8 mouse cellular contexts compared by ENCODE assay signal in genomic region chr7:112743621-112744395, GRCm38 (mm10).
A peak's percentile ranks its signal among the peaks of the same experiment; 100 is the strongest.
DNase-seq lines count a peak whose midpoint lies in the region; ATAC-seq lines count a peak whose summit lies in the region.

No protein-coding gene starts in this region.

- no peaks in the 10 kb centered on the region for H3K27me3 ChIP-seq in embryonic facial prominence, embryonic 14.5 days (replicated peaks; ENCODE audit: control insufficient read depth, insufficient read depth, low read length)
- no peaks in the 10 kb centered on the region for H3K27me3 ChIP-seq in heart, embryonic 16.5 days (ENCODE audit: control insufficient read depth, insufficient read depth, low read length)
- H3K27me3 ChIP-seq in midbrain, embryonic 16.5 days (ENCODE audit: control insufficient read depth, insufficient read depth, low read depth, low read length) = no peaks in the 10 kb centered on the region

- H3K9ac ChIP-seq in embryonic facial prominence, embryonic 14.5 days (ENCODE audit: low read depth, low read length) = 0 out of 2 replicates have a peak overlapping the region, but pooled peaks have one; percentile 38
- peak overlapping the region; percentile 66 for H3K9ac ChIP-seq in heart, embryonic 16.5 days (ENCODE audit: low read length)
- H3K9ac ChIP-seq in midbrain, embryonic 16.5 days (ENCODE audit: low read depth, low read length) = no peak overlapping the region

- H3K4me2 ChIP-seq in embryonic facial prominence, embryonic 14.5 days (ENCODE audit: low read depth, low read length) = peak overlapping the region; percentile 45
- H3K4me2 ChIP-seq in heart, embryonic 16.5 days (ENCODE audit: low read depth, low read length) = peak overlapping the region; percentile 47
- H3K4me2 ChIP-seq in midbrain, embryonic 16.5 days (ENCODE audit: low read length) = peak overlapping the region; percentile 17; the same call in 1 of the 2 replicates

- H3K27ac ChIP-seq in embryonic facial prominence, embryonic 14.5 days (replicated peaks; ENCODE audit: low read depth, low read length) = peak overlapping the region; percentile 76
- peak overlapping the region; percentile 88 for H3K27ac ChIP-seq in heart, embryonic 16.5 days (ENCODE audit: low read length)
- H3K27ac ChIP-seq in midbrain, embryonic 16.5 days (ENCODE audit: low read length) = peak overlapping the region; percentile 40

- H3K9me3 ChIP-seq in embryonic facial prominence, embryonic 14.5 days (ENCODE audit: control insufficient read depth, low read length) = no peaks in the 10 kb centered on the region
- no peaks in the 10 kb centered on the region for H3K9me3 ChIP-seq in heart, embryonic 16.5 days (replicated peaks; ENCODE audit: control insufficient read depth, low read length)
- no peaks in the 10 kb centered on the region for H3K9me3 ChIP-seq in midbrain, embryonic 16.5 days (replicated peaks; ENCODE audit: control insufficient read depth, low read length, poor library complexity, severe bottlenecking)

- H3K36me3 ChIP-seq in embryonic facial prominence, embryonic 14.5 days (ENCODE audit: control insufficient read depth, insufficient read depth, low read length) = no peaks in the 10 kb centered on the region
- H3K36me3 ChIP-seq in heart, embryonic 16.5 days (ENCODE audit: control insufficient read depth, insufficient read depth) = no peaks in the 10 kb centered on the region
- H3K36me3 ChIP-seq in midbrain, embryonic 16.5 days (ENCODE audit: control insufficient read depth, insufficient read depth, low read length) = no peaks in the 10 kb centered on the region

- peaks cover 48% of the 10 kb centered on the region for H3K4me1 ChIP-seq in embryonic facial prominence, embryonic 14.5 days (ENCODE audit: control insufficient read depth, insufficient read depth, low read length)
- peaks cover 54% of the 10 kb centered on the region for H3K4me1 ChIP-seq in heart, embryonic 16.5 days (ENCODE audit: control insufficient read depth, insufficient read depth, low read length)
- peaks cover 24% of the 10 kb centered on the region for H3K4me1 ChIP-seq in midbrain, embryonic 16.5 days (ENCODE audit: control insufficient read depth, insufficient read depth, low read length)

- DNase-seq in NIH3T3 (ENCODE audit: low read depth) = peak; percentile 69
- DNase-seq in embryonic facial prominence, embryonic 14.5 days (ENCODE audit: low spot score) = peak; percentile 94
- peak; percentile 76 to 87 for DNase-seq in kidney, postnatal 25 days
- DNase-seq in frontal cortex, adult 2 months (ENCODE audit: extremely low spot score in 1 of 2, low spot score in 1 of 2) = no peak
- DNase-seq in thymus, postnatal 36 days = no peak

- no peak overlapping the region for H3K4me3 ChIP-seq in embryonic facial prominence, embryonic 14.5 days (ENCODE audit: low read depth, low read length)
- H3K4me3 ChIP-seq in heart, embryonic 16.5 days (ENCODE audit: low read length) = peak overlapping the region; percentile 17; the same call in 1 of the 2 replicates
- no peak overlapping the region for H3K4me3 ChIP-seq in midbrain, embryonic 16.5 days (ENCODE audit: low read depth, low read length)

- ATAC-seq in embryonic facial prominence, embryonic 14.5 days (ENCODE audit: low read depth) = peak; percentile 95
- ATAC-seq in heart, embryonic 16.5 days (replicated peaks; ENCODE audit: extremely low read depth, insufficient read depth, low FRiP score) = peak; percentile 78
- ATAC-seq in midbrain, embryonic 16.5 days = peak; percentile 64
- ATAC-seq in megakaryocyte-erythroid progenitor cell, adult 5-6 weeks (replicated peaks; ENCODE audit: low FRiP score, low TSS enrichment, poor library complexity, severe bottlenecking) = no peak

- whole genome bisulfite sequencing in embryonic facial prominence, embryonic 14.5 days = 3% methylated on average over 11 of the region's 11 CpGs
- WGBS in heart, embryonic 16.5 days = 6% methylated on average over 11 of the region's 11 CpGs
- 3% methylated on average over 11 of the region's 11 CpGs for WGBS in midbrain, embryonic 16.5 days

Comparison
In these comparisons a context has a peak if more than half of its experiments do, and no peak if none do; other contexts are left out.
1. DNase-seq: peak in NIH3T3 (single experiment), embryonic facial prominence, embryonic 14.5 days (single experiment) and kidney, postnatal 25 days (2 of 2); none in frontal cortex, adult 2 months (0 of 2) and thymus, postnatal 36 days (0 of 2).
2. Peak in every context shown above with its lines, with median percentiles within 50 percentile points of each other: H3K27ac ChIP-seq and H3K4me2 ChIP-seq.